Mouse (Mus musculus) left cerebral cortex, postnatal 36 days (tissue): ENCODE results near the gene Fancd2os. TPM values are rescaled to one million over a fixed set of nuclear protein-coding genes. Genes with fewer than 3 reads are reported as not detected.

Experiments
- DNase-seq, 2 experiments: peaks; one replicate each; pipeline ENCODE4 v3.0.0; 2021 to 2022; ENCODE audit warnings: low spot score in 2 of 2, mixed read lengths in 1 of 2
- intact Hi-C: fragments of 180-260 bp; cut with DNase I; formaldehyde crosslinking; loops from one replicate; pipeline ENCODE4 v1.15.1; 2025
- total RNA-seq, 2 experiments: library from RNA; stranded (reverse); gene quantifications; 2 replicates each; pipeline ENCODE4 v1.2.3; 2021

The Fancd2os gene
- total RNA-seq, 2 experiments from 2014 or later: 0.32 TPM; not detected in 1

- intact Hi-C loops: loop anchor here (2.0 kb wide), 1 partner anchor 36 kb away; no protein-coding TSS in a partner anchor
- peak in 1 of 2 experiments; percentile 34 for DNase-seq
Observed at GRCm38 (mm10) chr6:113612258-113612969, 11.9 kb upstream of the Fancd2os start.

- intact Hi-C loops: loop anchor here (5.0 kb wide), 1 partner anchor 107 kb away; the partner anchor contains the start of gene Prrt3
- DNase-seq: no peak
Observed at GRCm38 (mm10) chr6:113609293-113609692, 8.8 kb upstream of the Fancd2os start.

- intact Hi-C loops: loop anchor here (5.0 kb wide), 1 partner anchor 107 kb away; the partner anchor contains the start of gene Prrt3
- DNase-seq: no peak
Observed at GRCm38 (mm10) chr6:113608871-113609270, 8.4 kb upstream of the Fancd2os start.

- intact Hi-C loops: loop anchor here (5.0 kb wide), 1 partner anchor 103 kb away; the partner anchor contains the start of gene Prrt3
- DNase-seq: no peak
Observed at GRCm38 (mm10) chr6:113605224-113605545, 4.7 kb upstream of the Fancd2os start.

- intact Hi-C loops: loop anchor here (5.0 kb wide), 2 partner anchors 72 to 102 kb away; partner anchors contain the start of genes Emc3, Fancd2 and Prrt3
- DNase-seq: peak; percentile 90
Observed at GRCm38 (mm10) chr6:113604432-113605223, 4.1 kb upstream of the Fancd2os start, which contains the start of gene Brk1. Gene Brk1, plus strand, starts transcription at chr6:113604772.

- DNase-seq: no peak
- intact Hi-C loops: loop anchor here (5.0 kb wide), 1 partner anchor 72 kb away; the partner anchor contains the start of genes Emc3 and Fancd2
Observed at GRCm38 (mm10) chr6:113603993-113604392, 3.5 kb upstream of the Fancd2os start.

- intact Hi-C loops: loop anchor here (5.0 kb wide), 1 partner anchor 71 kb away; the partner anchor contains the start of genes Emc3 and Fancd2
Observed at GRCm38 (mm10) chr6:113602821-113603220, 2.3 kb upstream of the Fancd2os start.

GRCm38 (mm10) chr6:113599833-113600232 is 682 bp downstream of the Fancd2os start:
- intact Hi-C loops: loop anchor here (5.0 kb wide), 1 partner anchor 68 kb away; the partner anchor contains the start of genes Emc3 and Fancd2
- no peak for DNase-seq

More at GRCm38 (mm10) chr6:113602821-113603220, 2.3 kb upstream of the Fancd2os start:
- no peak for DNase-seq

GRCm38 (mm10) chr6:113597945-113598344 is 2.6 kb downstream of the Fancd2os start:
- intact Hi-C loops: no loop called here
- DNase-seq: no peak

- intact Hi-C loops: no loop called here
- DNase-seq: no peak
Observed at GRCm38 (mm10) chr6:113592637-113593036, 7.9 kb downstream of the Fancd2os start.

GRCm38 (mm10) chr6:113586466-113587183 is 13.9 kb downstream of the Fancd2os start:
- no peak for DNase-seq
- intact Hi-C loops: no loop called here

GRCm38 (mm10) chr6:113585065-113585464 is 15.4 kb downstream of the Fancd2os start:
- DNase-seq: peak in 1 of 2 experiments; percentile 26

GRCm38 (mm10) chr6:113583023-113583422 is 17.5 kb downstream of the Fancd2os start:
- DNase-seq: peak in 1 of 2 experiments; percentile 27

More at GRCm38 (mm10) chr6:113585065-113585464, 15.4 kb downstream of the Fancd2os start:
- intact Hi-C loops: no loop called here

GRCm38 (mm10) chr6:113579306-113579705 is 21.2 kb downstream of the Fancd2os start:
- intact Hi-C loops: no loop called here
- DNase-seq: no peak

More at GRCm38 (mm10) chr6:113583023-113583422, 17.5 kb downstream of the Fancd2os start:
- intact Hi-C loops: no loop called here

GRCm38 (mm10) chr6:113576044-113576443 is 24.5 kb downstream of the Fancd2os start:
- intact Hi-C loops: loop anchor here (2.0 kb wide), 1 partner anchor 37 kb away; no protein-coding TSS in a partner anchor
- peak; percentile 52 to 59 for DNase-seq

- intact Hi-C loops: no loop called here
- DNase-seq: no peak
Observed at GRCm38 (mm10) chr6:113564557-113564956, 36.0 kb downstream of the Fancd2os start.

GRCm38 (mm10) chr6:113559736-113560135 is 40.8 kb downstream of the Fancd2os start:
- intact Hi-C loops: no loop called here
- DNase-seq: no peak
